Mouse (Mus musculus): ENCODE measurements around the gene Pir. TPM values are rescaled to one million over a fixed set of nuclear protein-coding genes. Genes with fewer than 3 reads are reported as not detected.
A peak's percentile ranks its signal among the peaks of the same experiment; 100 is the strongest.

Pir gene
- total RNA-seq, 2 experiments from 2014 or later = 6.6 to 7.8 TPM

- no peak for DNase-seq (ENCODE audit: low spot score in 2 of 2)
These were observed 61.6 kb downstream of the Pir start for GRCm38 (mm10) chrX:164330766-164331165.

- DNase-seq (ENCODE audit: low spot score in 2 of 2) = no peak
These were observed 69.4 kb downstream of the Pir start for GRCm38 (mm10) chrX:164338591-164338990.

- no peak for DNase-seq (ENCODE audit: low spot score in 2 of 2)
These were observed 76.3 kb downstream of the Pir start for GRCm38 (mm10) chrX:164345359-164345938.

- DNase-seq (ENCODE audit: low spot score in 2 of 2) = no peak
These were observed 79.8 kb downstream of the Pir start for GRCm38 (mm10) chrX:164348937-164349336.

- no peak for DNase-seq (ENCODE audit: low spot score in 2 of 2)
These were observed 96.1 kb downstream of the Pir start for GRCm38 (mm10) chrX:164365153-164365865.

- no peak for DNase-seq (ENCODE audit: low spot score in 2 of 2)
These were observed 101.4 kb downstream of the Pir start for GRCm38 (mm10) chrX:164370576-164370975.

- DNase-seq (ENCODE audit: low spot score in 2 of 2) = peak in 1 of 2 experiments; percentile 39
These were observed 103.9 kb downstream of the Pir start, which contains the start of gene Vegfd for GRCm38 (mm10) chrX:164373081-164373480. Vegfd (plus strand) TSS chrX:164373378.

- no peak for DNase-seq (ENCODE audit: low spot score in 2 of 2)
These were observed 105.4 kb downstream of the Pir start for GRCm38 (mm10) chrX:164374586-164374985.

GRCm38 (mm10) chrX:164379721-164380120, 110.5 kb downstream of the Pir start:
- no peak for DNase-seq (ENCODE audit: low spot score in 2 of 2)

GRCm38 (mm10) chrX:164381618-164382408, 112.6 kb downstream of the Pir start:
- peak; percentile 28 to 74 for DNase-seq (ENCODE audit: low spot score in 2 of 2)

- no peak for DNase-seq (ENCODE audit: low spot score in 2 of 2)
These were observed 124.9 kb downstream of the Pir start for GRCm38 (mm10) chrX:164394091-164394490.

GRCm38 (mm10) chrX:164398456-164398855, 129.3 kb downstream of the Pir start:
- peak in 1 of 2 experiments; percentile 51 for DNase-seq (ENCODE audit: low spot score in 2 of 2)

GRCm38 (mm10) chrX:164405080-164405649, 136.0 kb downstream of the Pir start:
- DNase-seq (ENCODE audit: low spot score in 2 of 2) = no peak

- no peak for DNase-seq (ENCODE audit: low spot score in 2 of 2)
These were observed 137.2 kb downstream of the Pir start for GRCm38 (mm10) chrX:164406133-164407022.

- DNase-seq (ENCODE audit: low spot score in 2 of 2) = no peak
These were observed 139.2 kb downstream of the Pir start for GRCm38 (mm10) chrX:164408301-164408927.

- DNase-seq (ENCODE audit: low spot score in 2 of 2) = no peak
These were observed 141.4 kb downstream of the Pir start for GRCm38 (mm10) chrX:164410562-164410961.

- DNase-seq (ENCODE audit: low spot score in 2 of 2) = no peak
These were observed 147.6 kb downstream of the Pir start for GRCm38 (mm10) chrX:164416803-164417202.

- no peak for DNase-seq (ENCODE audit: low spot score in 2 of 2)
These were observed 148.8 kb downstream of the Pir start for GRCm38 (mm10) chrX:164418008-164418407.

GRCm38 (mm10) chrX:164419471-164419939, 150.3 kb downstream of the Pir start, which contains the start of gene Piga:
Piga (plus strand) TSS chrX:164419787.
- peak; percentile 89 to 96 for DNase-seq (ENCODE audit: low spot score in 2 of 2)

- DNase-seq (ENCODE audit: low spot score in 2 of 2) = no peak
These were observed 150.8 kb downstream of the Pir start for GRCm38 (mm10) chrX:164419955-164420354.
